Mouse (Mus musculus): ENCODE results near the gene Cldn24. TPM values are rescaled to one million over a fixed set of nuclear protein-coding genes. Genes with fewer than 3 reads are reported as not detected.

Gene Cldn24
- polyA plus RNA-seq, 1 experiment from 2014 or later: not detected

Other genes starting within 250 kb of the Cldn24 start
- gene Ing2, start 146.6 kb upstream of the Cldn24 start, polyA plus RNA-seq (2016; fragmentation: Nextera tagmentation; extraction: Ambion mirVana): 13.6 and 13.8 TPM in 2 replicates
- 38.2 and 38.5 TPM in 2 replicates for gene Cdkn2aip, start 108.2 kb upstream of the Cldn24 start, polyA plus RNA-seq (2016; fragmentation: Nextera tagmentation; extraction: Ambion mirVana)
- gene Cldn22, start 2.3 kb downstream of the Cldn24 start, polyA plus RNA-seq (2016; fragmentation: Nextera tagmentation; extraction: Ambion mirVana): not detected in 2 replicates
- gene Wwc2, start 168.8 kb downstream of the Cldn24 start, polyA plus RNA-seq (2016; fragmentation: Nextera tagmentation; extraction: Ambion mirVana): 10.6 and 11.1 TPM in 2 replicates